Mouse (Mus musculus) liver (tissue): Measurements from ENCODE around the gene Jph2.
A peak's percentile ranks its signal among the peaks of the same experiment; 100 is the strongest.
"Not testable (repeated sequence)": the region's sequence is repeated elsewhere in the genome, so short reads cannot be mapped to it uniquely, and the experiment has no call there.

Source experiments
- DNase-seq: peaks from one replicate; pipeline ENCODE4 v3.0.0-alpha.2; 2020; ENCODE audit warnings: mixed read lengths

The Jph2 gene

GRCm38 (mm10) chr2:163397905-163398304 is at the start of gene Jph2:
Gene Jph2 (minus strand): TSS chr2:163397993.
- DNase-seq, result no peak

- no peak for DNase-seq
Observed at GRCm38 (mm10) chr2:163447375-163447774, 49.6 kb upstream of the Jph2 start.

- no peak for DNase-seq
Observed at GRCm38 (mm10) chr2:163444017-163444416, 46.2 kb upstream of the Jph2 start.

DNA sequence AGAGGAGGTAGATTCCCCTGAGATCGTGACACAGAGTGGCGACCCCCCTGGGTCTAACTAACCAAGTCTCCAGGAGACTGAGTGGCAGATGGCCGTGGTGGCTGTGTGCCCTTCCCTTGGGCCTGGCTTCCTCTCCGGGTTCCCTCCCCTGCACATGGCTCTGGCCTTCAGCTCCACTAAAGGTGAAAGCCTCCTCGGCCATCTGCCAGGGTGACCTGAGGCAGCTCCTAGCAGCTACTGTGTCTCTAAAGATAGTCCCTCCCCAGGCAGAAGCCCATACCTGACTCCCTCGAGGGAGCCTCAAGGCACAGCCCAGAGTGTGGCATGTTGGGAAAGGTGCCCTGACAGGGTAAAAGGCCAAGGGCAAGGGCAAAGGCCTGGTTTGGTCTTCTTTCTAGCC is 45.8 kb upstream of the Jph2 start:
- no peak for DNase-seq

GRCm38 (mm10) chr2:163439488-163439887 is 41.7 kb upstream of the Jph2 start:
- DNase-seq, result no peak

DNA sequence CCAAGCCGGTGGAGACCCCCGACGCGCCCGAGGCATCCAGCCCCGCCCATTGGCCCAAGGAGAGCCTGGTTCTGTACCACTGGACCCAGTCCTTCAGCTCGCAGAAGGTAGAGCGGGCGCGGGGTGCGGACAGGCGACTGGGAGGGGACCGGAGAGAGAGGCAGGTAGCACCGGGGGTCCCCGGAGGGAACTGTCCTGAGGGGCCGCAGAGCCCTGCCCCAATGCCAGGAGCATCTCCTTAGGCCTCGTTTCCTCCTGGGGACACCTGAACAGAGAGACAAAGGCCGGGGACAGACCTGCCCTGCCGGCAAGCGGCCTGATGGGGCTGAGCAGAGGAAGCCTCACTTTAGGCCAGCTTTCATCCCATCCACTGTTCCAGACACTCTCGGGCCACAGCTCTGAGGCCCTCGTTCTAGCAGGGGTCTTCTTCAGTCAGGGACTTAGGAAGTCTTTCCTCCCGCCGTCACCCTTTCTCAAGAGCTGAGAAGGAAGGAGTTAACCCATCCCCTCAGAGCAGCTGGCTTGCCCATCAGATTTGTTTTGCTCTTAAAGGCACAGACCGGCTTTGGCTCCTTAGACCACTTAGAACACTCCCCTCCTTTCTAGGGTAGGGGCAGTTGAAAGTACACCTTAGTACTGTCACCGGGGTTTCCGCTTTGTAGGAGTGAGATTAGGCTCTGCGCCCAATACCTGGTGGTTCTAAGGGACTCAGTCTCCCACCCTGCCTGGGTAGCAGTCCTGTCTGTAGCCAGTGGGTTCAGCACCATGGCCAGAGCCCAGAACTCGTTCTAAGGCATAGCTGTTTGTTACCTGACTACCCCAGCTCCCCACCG is 41.0 kb upstream of the Jph2 start:
- DNase-seq, result peak; percentile 43

- DNase-seq, result no peak
Observed at GRCm38 (mm10) chr2:163438246-163438618, 40.4 kb upstream of the Jph2 start, which contains the start of gene Gdap1l1. Gene Gdap1l1 (plus strand): TSS chr2:163438476.

GRCm38 (mm10) chr2:163437800-163438199 is 40.0 kb upstream of the Jph2 start:
- no peak for DNase-seq

DNA sequence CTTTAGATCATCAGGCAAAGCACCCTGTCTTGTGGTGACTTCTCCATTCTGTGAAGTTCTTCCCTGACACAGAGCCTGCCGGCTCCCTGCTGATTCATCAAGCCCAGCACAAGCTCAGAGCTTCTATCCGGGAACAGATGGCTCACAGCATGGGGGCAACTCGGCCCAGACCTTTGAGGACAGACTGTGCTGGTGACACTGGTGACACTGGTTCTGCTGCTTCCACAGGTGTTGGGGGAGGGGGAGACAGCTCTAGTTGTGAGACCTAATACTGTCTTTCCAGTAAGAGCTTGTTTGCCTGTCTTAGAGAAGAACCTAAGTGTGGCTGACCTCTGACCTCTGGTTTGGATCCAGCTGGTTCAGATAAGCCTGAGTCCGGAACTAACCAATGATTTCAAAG is 36.2 kb upstream of the Jph2 start:
- no peak for DNase-seq

DNA sequence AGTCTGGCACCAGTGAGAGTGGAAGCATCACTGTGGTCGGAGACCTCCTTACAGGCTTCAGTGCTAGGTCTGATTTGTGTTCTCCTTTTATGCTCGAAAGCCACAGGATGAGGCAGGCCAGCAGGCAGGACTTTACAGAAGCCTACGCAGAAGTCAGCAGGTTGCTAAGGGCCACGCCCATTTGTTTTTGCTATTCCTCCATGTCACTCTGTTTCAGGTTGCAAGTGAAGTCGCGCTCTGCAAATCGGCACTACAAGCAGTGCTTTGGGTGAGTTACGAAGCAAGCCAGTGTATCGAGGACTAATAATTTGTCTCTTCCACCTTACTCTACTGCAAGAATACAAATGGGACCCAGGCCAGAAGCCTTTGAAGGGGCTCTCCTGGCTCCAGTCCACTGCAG is 33.5 kb upstream of the Jph2 start:
- DNase-seq, result no peak

- DNase-seq, result no peak
Observed at GRCm38 (mm10) chr2:163428346-163429011, 30.7 kb upstream of the Jph2 start.

GRCm38 (mm10) chr2:163424597-163424996 is 26.8 kb upstream of the Jph2 start, which contains the start of gene Oser1:
Gene Oser1 (minus strand): TSS chr2:163424697.
- no peak for DNase-seq

- no peak for DNase-seq
Observed at GRCm38 (mm10) chr2:163422895-163423660, 25.3 kb upstream of the Jph2 start.

- DNase-seq, result no peak
Observed at GRCm38 (mm10) chr2:163420366-163420886, 22.6 kb upstream of the Jph2 start.

DNA sequence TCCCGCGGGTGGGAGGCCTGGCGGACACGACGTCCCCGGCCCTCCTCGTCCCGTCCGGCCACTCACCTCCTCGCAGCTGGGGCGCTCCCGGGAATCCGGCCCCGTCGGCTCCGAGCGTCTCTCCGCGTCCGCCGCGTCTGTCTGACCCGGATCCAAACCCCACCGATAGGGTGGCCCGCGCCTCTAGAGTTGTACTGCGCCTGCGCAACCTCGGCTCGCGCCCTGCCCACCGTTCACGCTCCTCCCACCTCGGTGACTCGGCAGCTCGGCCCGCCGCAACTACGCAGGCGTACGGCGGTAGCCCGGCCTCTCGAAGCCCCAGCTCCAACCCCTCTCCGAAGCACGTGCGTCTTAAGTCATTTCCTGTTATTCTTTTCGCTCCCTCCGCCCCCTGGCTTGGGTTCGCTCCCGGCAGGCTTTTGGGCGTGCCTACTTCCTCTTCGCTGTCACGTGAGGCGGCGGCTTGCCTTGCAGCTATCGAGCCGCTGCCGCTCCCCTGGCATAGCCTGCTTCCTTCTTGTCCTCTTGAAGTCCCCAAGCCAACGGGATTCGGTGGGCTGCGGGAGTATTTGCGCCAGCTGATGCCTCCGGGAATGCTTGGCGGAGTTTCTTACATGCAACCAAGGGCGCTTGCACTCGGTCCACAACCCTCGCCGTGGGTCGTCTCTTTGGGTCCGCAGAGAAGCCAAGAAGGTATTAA is 21.7 kb upstream of the Jph2 start:
- peak; percentile 99 for DNase-seq

- peak; percentile 65 for DNase-seq
Observed at GRCm38 (mm10) chr2:163418841-163419345, 21.1 kb upstream of the Jph2 start.

GRCm38 (mm10) chr2:163417830-163418229 is 20.0 kb upstream of the Jph2 start:
- no peak for DNase-seq

DNA sequence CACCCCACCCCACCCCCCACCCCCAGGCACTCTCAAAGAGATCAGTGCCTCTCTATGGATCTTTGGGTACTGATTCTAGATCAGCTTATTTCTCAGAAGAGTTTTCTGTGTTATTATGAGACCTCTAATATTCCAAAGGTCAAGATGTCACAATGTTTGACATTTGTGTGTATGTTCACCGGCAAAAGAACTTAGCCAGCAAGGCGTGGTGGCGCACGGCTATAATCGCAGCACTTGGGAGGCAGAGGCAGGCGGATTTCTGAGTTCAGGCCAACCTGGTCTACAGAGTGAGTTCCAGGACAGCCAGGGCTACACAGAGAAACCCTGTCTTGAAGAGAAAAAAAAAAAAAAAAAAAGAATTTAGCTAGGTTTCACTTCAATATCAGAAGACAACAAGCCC is 19.2 kb upstream of the Jph2 start:
- DNase-seq, result no peak

DNA sequence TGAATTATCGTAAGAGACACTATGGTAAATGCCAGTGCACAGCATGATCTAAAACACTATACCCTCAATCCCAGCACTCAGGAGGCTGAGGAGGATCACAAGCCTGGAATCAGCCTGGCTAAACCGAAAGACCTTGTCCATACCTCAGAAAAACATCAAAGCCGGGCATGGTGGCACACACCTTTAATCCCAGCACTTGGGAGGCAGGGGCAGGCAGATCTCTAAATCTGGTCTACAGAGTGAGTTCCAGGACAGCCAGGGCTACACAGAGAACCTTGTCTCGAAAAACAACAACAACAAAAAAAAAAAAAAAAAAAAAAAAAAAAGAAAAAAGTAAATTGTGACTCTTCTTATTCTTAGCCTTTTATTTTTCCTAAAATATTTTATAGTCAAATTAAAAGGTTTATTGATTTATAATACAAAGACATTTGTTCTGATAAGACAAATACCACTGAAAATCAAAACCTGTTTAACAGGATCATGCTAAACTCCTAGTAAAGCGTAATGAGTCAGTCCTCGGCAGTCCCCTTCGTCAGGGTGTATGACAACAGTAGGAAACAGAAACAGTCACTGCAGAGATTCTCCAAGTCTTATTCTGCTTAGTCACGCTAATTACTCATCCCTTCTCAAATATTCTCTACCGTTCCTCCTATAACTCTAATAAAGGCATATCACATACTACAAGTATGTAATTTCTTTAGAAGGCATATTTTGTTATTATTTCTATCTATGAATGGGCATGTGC is 15.2 kb upstream of the Jph2 start:
- DNase-seq, result no peak

GRCm38 (mm10) chr2:163412419-163412818 is 14.6 kb upstream of the Jph2 start:
- DNase-seq, result no peak

- DNase-seq, result no peak
Observed at GRCm38 (mm10) chr2:163411840-163412239, 14.0 kb upstream of the Jph2 start.

DNA sequence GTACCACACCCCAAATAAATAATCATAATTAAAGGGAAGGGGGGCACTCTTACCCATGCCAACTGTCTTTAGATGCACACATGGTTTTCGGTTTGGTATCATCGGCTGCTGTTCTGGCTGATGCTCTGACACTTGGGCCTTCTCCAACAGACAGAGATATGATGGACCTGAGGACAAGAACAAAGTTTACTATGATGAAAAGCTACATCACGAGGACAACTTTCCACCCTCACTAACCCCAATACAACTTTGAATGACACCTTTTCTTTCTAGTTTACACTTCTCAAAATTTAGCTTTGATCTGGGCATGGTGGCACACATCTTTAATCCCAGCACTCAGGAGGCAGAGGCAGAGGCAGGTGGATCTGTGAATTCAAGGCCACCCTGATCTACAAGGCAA is 13.6 kb upstream of the Jph2 start:
- not testable (repeated sequence) for DNase-seq
